Comparison of ENCODE assay signal across 9 mouse cellular contexts in genomic region chr4:94007088-94007768, GRCm38 (mm10).
DNase-seq lines count a peak whose midpoint lies in the region; ATAC-seq and TF ChIP-seq lines count a peak whose summit lies in the region.
"Had no signal": no experiment of that assay in that cellular context is flagged by ENCODE, and none has a peak within 500 bp of the region (broad histone marks: within the 10 kb centered on the region; RNA-seq: fewer than 3 reads in every experiment).

No protein-coding gene starts in this region.

- H3K4me3 ChIP-seq in heart, embryonic 10.5 days = no peak overlapping the region
- no peak overlapping the region for H3K4me3 ChIP-seq in E14TG2a.4 (replicated peaks; ENCODE audit: low read length)
- no peak overlapping the region for H3K4me3 ChIP-seq in midbrain, embryonic 13.5 days (replicated peaks)
- H3K4me3 ChIP-seq: stomach, embryonic 15.5 days had no signal

- no peaks in the 10 kb centered on the region for H3K27me3 ChIP-seq in heart, embryonic 10.5 days (ENCODE audit: insufficient read depth, poor library complexity, severe bottlenecking)
- H3K27me3 ChIP-seq in E14TG2a.4 (ENCODE audit: insufficient read depth, low read length) = no peaks in the 10 kb centered on the region
- no peaks in the 10 kb centered on the region for H3K27me3 ChIP-seq in midbrain, embryonic 13.5 days
- H3K27me3 ChIP-seq: stomach, embryonic 15.5 days had no signal

- 58% methylated on average over 8 of the region's 8 CpGs for WGBS in heart, embryonic 10.5 days
- 45% methylated on average over 8 of the region's 8 CpGs for WGBS in midbrain, embryonic 13.5 days

- H3K9ac ChIP-seq in midbrain, embryonic 13.5 days (replicated peaks) = no peak overlapping the region
- H3K9ac ChIP-seq: stomach, embryonic 15.5 days had no signal

- H3K36me3 ChIP-seq in heart, embryonic 10.5 days = no peaks in the 10 kb centered on the region
- H3K36me3 ChIP-seq in E14TG2a.4 (ENCODE audit: insufficient read depth, low read length) = no peaks in the 10 kb centered on the region
- H3K36me3 ChIP-seq in midbrain, embryonic 13.5 days = no peaks in the 10 kb centered on the region
- H3K36me3 ChIP-seq: stomach, embryonic 15.5 days had no signal

- peak; percentile 92 for ATAC-seq in midbrain, embryonic 13.5 days

- no peaks in the 10 kb centered on the region for H3K9me3 ChIP-seq in heart, embryonic 10.5 days
- H3K9me3 ChIP-seq in E14TG2a.4 (ENCODE audit: low read length) = no peaks in the 10 kb centered on the region
- H3K9me3 ChIP-seq in midbrain, embryonic 13.5 days = no peaks in the 10 kb centered on the region
- H3K9me3 ChIP-seq: stomach, embryonic 15.5 days had no signal

- peak; percentile 5 to 22 for DNase-seq in heart, adult 18-20 months
- no peak for DNase-seq in heart, embryonic 10.5 days (ENCODE audit: low spot score)
- peak; percentile 30 for DNase-seq in cerebellum, adult 9-10 months
- peak; percentile 6 to 63 for DNase-seq in frontal cortex, postnatal 36 days (ENCODE audit: low spot score in 2 of 2)
- DNase-seq in layer of hippocampus, adult 8-10 months (ENCODE audit: low spot score in 2 of 2) = peak; percentile 8 to 14
- no peak for DNase-seq in thymus, postnatal 36 days

- no peaks in the 10 kb centered on the region for H3K4me1 ChIP-seq in heart, embryonic 10.5 days
- no peaks in the 10 kb centered on the region for H3K4me1 ChIP-seq in E14TG2a.4 (replicated peaks; ENCODE audit: low read depth, low read length)
- H3K4me1 ChIP-seq in midbrain, embryonic 13.5 days (replicated peaks) = no peaks in the 10 kb centered on the region
- H3K4me1 ChIP-seq: stomach, embryonic 15.5 days had no signal

- H3K4me2 ChIP-seq in midbrain, embryonic 13.5 days (replicated peaks) = no peak overlapping the region
- H3K4me2 ChIP-seq: stomach, embryonic 15.5 days had no signal

- TF ChIP-seq CTCF in E14TG2a.4 (conservative IDR thresholded peaks at IDR 0.05; ENCODE audit: low read length) = peak; percentile 28

- no peak overlapping the region for H3K27ac ChIP-seq in heart, embryonic 10.5 days
- no peak overlapping the region for H3K27ac ChIP-seq in midbrain, embryonic 13.5 days
- H3K27ac ChIP-seq: stomach, embryonic 15.5 days had no signal

Comparison
In these comparisons a context has a peak if more than half of its experiments do, and no peak if none do; other contexts are left out.
1. DNase-seq: peak in heart, adult 18-20 months (2 of 2), cerebellum, adult 9-10 months (single experiment), frontal cortex, postnatal 36 days (2 of 2) and layer of hippocampus, adult 8-10 months (2 of 2); none in heart, embryonic 10.5 days (single experiment) and thymus, postnatal 36 days (0 of 2).